Mouse (Mus musculus) forebrain, embryonic 12.5 days (tissue): ENCODE results near the gene Syne2. TPM values are rescaled to one million over a fixed set of nuclear protein-coding genes. Genes with fewer than 3 reads are reported as not detected.
A peak's percentile ranks its signal among the peaks of the same experiment; 100 is the strongest.

Experiments
- ATAC-seq: fragments of 200-750 bp; cut with Nextera tagmentation; 2 replicates; pipeline ENCODE4 v1.8.0; 2017; ENCODE audit warnings: moderate TSS enrichment; ENCODE audit not compliant: low FRiP score
- H3K27ac ChIP-seq: fragments of 300-500 bp; sonication (generic); 2 replicates; pipeline ENCODE4 v1.5.1; 2016; ENCODE audit warnings: mild to moderate bottlenecking
- H3K27me3 ChIP-seq: fragments of 300-500 bp; sonication (generic); 2 replicates; pipeline ENCODE4 v1.6.1; 2016; ENCODE audit warnings: mild to moderate bottlenecking
- H3K36me3 ChIP-seq: fragments of 300-500 bp; sonication (generic); replicated peaks from 2 replicates; pipeline ENCODE4 v1.6.1; 2016; ENCODE audit warnings: mild to moderate bottlenecking
- H3K4me1 ChIP-seq: fragments of 300-500 bp; sonication (generic); 2 replicates; pipeline ENCODE4 v1.6.1; 2016
- H3K4me2 ChIP-seq: fragments of 300-500 bp; sonication (generic); 2 replicates; pipeline ENCODE4 v1.6.1; 2016; ENCODE audit warnings: mild to moderate bottlenecking, moderate library complexity
- H3K4me3 ChIP-seq: fragments of 300-500 bp; sonication (generic); replicated peaks from 2 replicates; pipeline ENCODE4 v1.5.1; 2016; ENCODE audit warnings: mild to moderate bottlenecking
- H3K9ac ChIP-seq: fragments of 300-500 bp; sonication (generic); 2 replicates; pipeline ENCODE4 v1.6.1; 2016; ENCODE audit warnings: mild to moderate bottlenecking
- H3K9me3 ChIP-seq: fragments of 300-500 bp; sonication (generic); 2 replicates; pipeline ENCODE4 v1.6.1; 2016
- WGBS: fragments of 180-500 bp; shearing (Covaris S2); methylation state at CpG from one replicate; pipeline ENCODE4 v1.1.7; 2016; 5-methylcytosine and 5-hydroxymethylcytosine counted together
- polyA plus RNA-seq: library from polyadenylated mRNA; unstranded; fragments of >200 nt; fragmentation: Nextera tagmentation; extraction: Ambion mirVana; gene quantifications from 2 replicates; pipeline ENCODE4 v1.2.1, GENCODE M21; 2016

Gene Syne2
- polyA plus RNA-seq, 1 experiment from 2014 or later = 141 TPM

- Histone ChIP-seq H3K4me3 (no peak overlapping the region), H3K27me3 (no peaks in the 10 kb centered on the region), H3K9me3 (no peaks in the 10 kb centered on the region), H3K36me3 (no peaks in the 10 kb centered on the region), H3K9ac (no peak overlapping the region), H3K4me2 (no peak overlapping the region), H3K4me1 (peaks cover 45% of the 10 kb centered on the region), H3K27ac (no peak overlapping the region)
- 69% methylated on average over 14 of the region's 14 CpGs for WGBS
- ATAC-seq = no peak
Measured at GRCm38 (mm10) chr12:75833960-75834729, 16.2 kb downstream of the Syne2 start.

GRCm38 (mm10) chr12:75836524-75836962 is 18.6 kb downstream of the Syne2 start:
- Histone ChIP-seq H3K4me1 (peaks cover 50% of the 10 kb centered on the region), H3K9me3 (no peaks in the 10 kb centered on the region), H3K27me3 (no peaks in the 10 kb centered on the region), H3K4me3 (no peak overlapping the region), H3K4me2 (0 out of 2 replicates have a peak overlapping the region, but pooled peaks have one; percentile 8), H3K36me3 (no peaks in the 10 kb centered on the region), H3K27ac (no peak overlapping the region), H3K9ac (no peak overlapping the region)
- no peak for ATAC-seq
- WGBS = 34% methylated on average over 11 of the region's 11 CpGs

- ATAC-seq = no peak
- WGBS = 80% methylated on average over 4 of the region's 4 CpGs
- peaks cover 50% of the 10 kb centered on the region for H3K4me1 ChIP-seq
Measured at GRCm38 (mm10) chr12:75837462-75837861, 19.5 kb downstream of the Syne2 start.

GRCm38 (mm10) chr12:75839083-75839736 is 21.3 kb downstream of the Syne2 start:
- 67% methylated on average over 11 of the region's 11 CpGs for WGBS
- no peaks in the 10 kb centered on the region for H3K9me3 ChIP-seq
- H3K27ac ChIP-seq = no peak overlapping the region
- H3K9ac ChIP-seq = no peak overlapping the region
- no peaks in the 10 kb centered on the region for H3K36me3 ChIP-seq
- no peak overlapping the region for H3K4me2 ChIP-seq
- H3K4me1 ChIP-seq = peaks cover 38% of the 10 kb centered on the region
- no peak overlapping the region for H3K4me3 ChIP-seq
- no peaks in the 10 kb centered on the region for H3K27me3 ChIP-seq
- ATAC-seq = no peak

More at GRCm38 (mm10) chr12:75837462-75837861, 19.5 kb downstream of the Syne2 start:
- H3K9me3 ChIP-seq = no peaks in the 10 kb centered on the region
- no peaks in the 10 kb centered on the region for H3K36me3 ChIP-seq
- H3K27ac ChIP-seq = no peak overlapping the region
- no peak overlapping the region for H3K9ac ChIP-seq
- H3K27me3 ChIP-seq = no peaks in the 10 kb centered on the region
- H3K4me2 ChIP-seq = no peak overlapping the region
- no peak overlapping the region for H3K4me3 ChIP-seq

GRCm38 (mm10) chr12:75841183-75841582 is 23.2 kb downstream of the Syne2 start:
- WGBS = 80% methylated on average over 7 of the region's 7 CpGs

GRCm38 (mm10) chr12:75844311-75844710 is 26.4 kb downstream of the Syne2 start:
- Histone ChIP-seq H3K36me3 (no peaks in the 10 kb centered on the region), H3K9ac (no peak overlapping the region), H3K27ac (no peak overlapping the region), H3K4me3 (no peak overlapping the region), H3K27me3 (no peaks in the 10 kb centered on the region), H3K4me2 (no peak overlapping the region), H3K4me1 (peaks cover 13% of the 10 kb centered on the region), H3K9me3 (no peaks in the 10 kb centered on the region)
- whole genome bisulfite sequencing = 81% methylated on average over 4 of the region's 4 CpGs
- ATAC-seq = no peak

More at GRCm38 (mm10) chr12:75841183-75841582, 23.2 kb downstream of the Syne2 start:
- no peaks in the 10 kb centered on the region for H3K9me3 ChIP-seq
- H3K9ac ChIP-seq = no peak overlapping the region
- H3K27me3 ChIP-seq = no peaks in the 10 kb centered on the region
- no peak for ATAC-seq
- no peaks in the 10 kb centered on the region for H3K36me3 ChIP-seq
- no peak overlapping the region for H3K27ac ChIP-seq
- H3K4me1 ChIP-seq = peaks cover 21% of the 10 kb centered on the region
- H3K4me3 ChIP-seq = no peak overlapping the region
- no peak overlapping the region for H3K4me2 ChIP-seq

GRCm38 (mm10) chr12:75845070-75845469 is 27.1 kb downstream of the Syne2 start:
- H3K4me2 ChIP-seq = no peak overlapping the region
- no peaks in the 10 kb centered on the region for H3K9me3 ChIP-seq
- H3K36me3 ChIP-seq = no peaks in the 10 kb centered on the region
- ATAC-seq = no peak
- WGBS = 86% methylated on average over 9 of the region's 9 CpGs
- H3K4me1 ChIP-seq = peaks cover 9% of the 10 kb centered on the region
- no peaks in the 10 kb centered on the region for H3K27me3 ChIP-seq
- H3K4me3 ChIP-seq = no peak overlapping the region
- no peak overlapping the region for H3K27ac ChIP-seq
- H3K9ac ChIP-seq = no peak overlapping the region

GRCm38 (mm10) chr12:75846513-75846912 is 28.6 kb downstream of the Syne2 start:
- Histone ChIP-seq H3K9me3 (no peaks in the 10 kb centered on the region), H3K4me1 (peaks cover 8% of the 10 kb centered on the region; the same call in 1 of the 2 replicates), H3K4me2 (no peak overlapping the region), H3K27me3 (no peaks in the 10 kb centered on the region), H3K27ac (no peak overlapping the region), H3K9ac (no peak overlapping the region), H3K36me3 (no peaks in the 10 kb centered on the region), H3K4me3 (no peak overlapping the region)
- WGBS = 81% methylated on average over 12 of the region's 12 CpGs
- no peak for ATAC-seq

GRCm38 (mm10) chr12:75850205-75850604 is 32.3 kb downstream of the Syne2 start:
- Histone ChIP-seq H3K27me3 (no peaks in the 10 kb centered on the region), H3K4me1 (peaks cover 21% of the 10 kb centered on the region), H3K4me3 (no peak overlapping the region), H3K36me3 (no peaks in the 10 kb centered on the region; the same call in 1 of the 2 replicates), H3K4me2 (no peak overlapping the region), H3K9me3 (no peaks in the 10 kb centered on the region), H3K9ac (no peak overlapping the region), H3K27ac (no peak overlapping the region)
- ATAC-seq = no peak
- WGBS = 80% methylated on average over 3 of the region's 3 CpGs

GRCm38 (mm10) chr12:75851481-75851880 is 33.5 kb downstream of the Syne2 start:
- 86% methylated on average over 8 of the region's 8 CpGs for WGBS
- no peak overlapping the region for H3K27ac ChIP-seq
- H3K9me3 ChIP-seq = no peaks in the 10 kb centered on the region
- no peaks in the 10 kb centered on the region; the same call in none of the 2 replicates for H3K36me3 ChIP-seq
- H3K4me2 ChIP-seq = no peak overlapping the region
- no peak overlapping the region for H3K4me3 ChIP-seq
- H3K9ac ChIP-seq = no peak overlapping the region
- H3K4me1 ChIP-seq = peaks cover 24% of the 10 kb centered on the region
- H3K27me3 ChIP-seq = no peaks in the 10 kb centered on the region
- ATAC-seq = no peak

GRCm38 (mm10) chr12:75852384-75852783 is 34.5 kb downstream of the Syne2 start:
- no peak overlapping the region for H3K9ac ChIP-seq

GRCm38 (mm10) chr12:75853559-75853958 is 35.6 kb downstream of the Syne2 start:
- no peaks in the 10 kb centered on the region for H3K9me3 ChIP-seq
- H3K36me3 ChIP-seq = no peaks in the 10 kb centered on the region; the same call in none of the 2 replicates
- H3K27me3 ChIP-seq = no peaks in the 10 kb centered on the region
- no peak overlapping the region; the same call in 1 of the 2 replicates for H3K27ac ChIP-seq
- no peak overlapping the region for H3K9ac ChIP-seq
- WGBS = 72% methylated on average over 8 of the region's 8 CpGs
- no peak overlapping the region for H3K4me2 ChIP-seq
- ATAC-seq = no peak
- H3K4me1 ChIP-seq = peaks cover 25% of the 10 kb centered on the region
- H3K4me3 ChIP-seq = no peak overlapping the region

More at GRCm38 (mm10) chr12:75852384-75852783, 34.5 kb downstream of the Syne2 start:
- no peak for ATAC-seq
- WGBS = 67% methylated on average over 6 of the region's 6 CpGs
- Histone ChIP-seq H3K4me2 (no peak overlapping the region), H3K36me3 (no peaks in the 10 kb centered on the region; the same call in none of the 2 replicates), H3K27me3 (no peaks in the 10 kb centered on the region), H3K4me1 (peaks cover 30% of the 10 kb centered on the region), H3K4me3 (no peak overlapping the region), H3K9me3 (no peaks in the 10 kb centered on the region), H3K27ac (no peak overlapping the region)
